Mouse (Mus musculus): Measurements from ENCODE around the gene Tiprl.

- no peak for TF ChIP-seq CTCF (IDR thresholded peaks at IDR 0.05; ENCODE audit: insufficient read depth, low read length)
- TF ChIP-seq POLR2A (IDR thresholded peaks at IDR 0.05; ENCODE audit: borderline replicate concordance, extremely low read depth, low read depth, low read length), result no peak
Measured at GRCm38 (mm10) chr1:165185116-165185515, 51.7 kb downstream of the Tiprl start.

Measured in lung, adult 2 months (tissue).